Mouse (Mus musculus) lung, adult 2 months (tissue): ENCODE measurements at regions not wholly inside any gene's neighbourhood (a gene's known extent, or its start where the extent isn't known, plus 50 kb on each side); places are given as distances from the start of the nearest gene placed in this dataset.

Experiments
- DNase-seq: peaks from one replicate; pipeline ENCODE4 v3.0.0; 2022
- H3K4me1 ChIP-seq: fragments of 200-500 bp; 2 replicates; pipeline ENCODE4 v1.6.1; 2011; ENCODE audit warnings: low read length; ENCODE audit not compliant: control insufficient read depth, insufficient read depth
- H3K4me3 ChIP-seq: fragments of 200-500 bp; replicated peaks from 2 replicates; pipeline ENCODE3; 2011; ENCODE audit warnings: low read depth, mild to moderate bottlenecking, control low read depth, low read length; ENCODE audit errors: extremely low read depth
- CTCF ChIP-seq: fragments of 200-500 bp; IDR thresholded peaks from 2 replicates; pipeline ENCODE4 v1.5.1; 2011; ENCODE audit warnings: mild to moderate bottlenecking, low read length, control low read depth; ENCODE audit not compliant: insufficient read depth
- POLR2A ChIP-seq: fragments of 200-500 bp; IDR thresholded peaks from 2 replicates; pipeline ENCODE4 v1.6.1; 2011; ENCODE audit warnings: low read depth, mild to moderate bottlenecking, control low read depth, low read length, borderline replicate concordance; ENCODE audit errors: extremely low read depth
- WGBS: fragments of 180-500 bp; shearing (Covaris S2); methylation state at CpG from one replicate; pipeline ENCODE4 v1.1.7; 2018; 5-methylcytosine and 5-hydroxymethylcytosine counted together

DNA sequence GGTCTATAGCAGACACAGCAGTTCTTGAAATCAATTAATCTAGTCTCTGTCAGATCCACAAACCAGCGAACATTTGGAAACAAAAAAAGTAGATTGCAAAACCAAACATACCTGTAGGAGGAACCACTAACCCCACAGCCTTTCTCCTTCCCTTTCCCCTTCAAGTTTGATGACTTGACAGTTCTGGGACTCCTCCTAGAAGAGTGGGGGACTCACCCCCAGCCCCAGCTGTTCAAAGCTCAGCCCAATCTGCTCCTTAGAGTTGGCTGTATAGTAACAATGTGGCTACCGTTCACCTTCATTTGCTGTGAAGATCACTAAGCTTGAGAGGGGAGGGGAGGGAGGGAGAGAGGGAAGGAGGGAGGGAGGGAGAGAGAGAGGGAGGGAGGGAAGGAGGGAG, 259.3 kb downstream of the Gm11361 start:
- peaks cover 10% of the 10 kb centered on the region; the same call in 1 of the 2 replicates for H3K4me1 ChIP-seq
- DNase-seq, result no peak
- no peak for TF ChIP-seq CTCF
- no peak for TF ChIP-seq POLR2A
- WGBS, result 63% methylated on average over 2 of the region's 2 CpGs
- H3K4me3 ChIP-seq, result no peak overlapping the region

GRCm38 (mm10) chr13:28514245-28514644, 256.9 kb downstream of the Gm11361 start:
- DNase-seq, result no peak
- TF ChIP-seq CTCF (no peak), POLR2A (no peak)
- Histone ChIP-seq H3K4me1 (peaks cover 6% of the 10 kb centered on the region; the same call in 1 of the 2 replicates), H3K4me3 (no peak overlapping the region)

DNA sequence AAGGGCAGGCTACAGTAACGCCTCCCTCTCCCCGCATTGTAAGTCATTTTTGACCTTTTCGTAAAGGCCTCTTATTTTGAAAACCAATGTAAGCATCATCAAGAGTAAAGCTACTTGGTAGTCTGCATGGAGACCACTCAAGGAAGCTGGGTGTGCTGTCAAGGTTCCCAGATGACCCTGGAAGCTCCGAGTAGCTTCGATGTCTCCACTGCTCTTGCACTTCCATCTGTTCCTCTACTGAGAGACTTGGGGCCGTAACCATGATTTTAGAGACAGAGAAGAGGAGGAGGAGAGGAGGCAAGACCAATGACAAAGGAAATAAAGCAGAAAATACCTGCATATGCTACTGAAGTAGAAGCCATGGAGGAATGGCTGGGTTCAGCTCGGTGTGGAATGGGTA, 256.0 kb downstream of the Gm11361 start:
- Histone ChIP-seq H3K4me3 (no peak overlapping the region), H3K4me1 (peaks cover 8% of the 10 kb centered on the region; the same call in 1 of the 2 replicates)
- no peak for TF ChIP-seq CTCF
- TF ChIP-seq POLR2A, result no peak
- no peak for DNase-seq
- 79% methylated on average over 7 of the region's 7 CpGs for WGBS

GRCm38 (mm10) chr13:28512573-28513334, 255.4 kb downstream of the Gm11361 start:
- peaks cover 8% of the 10 kb centered on the region; the same call in 1 of the 2 replicates for H3K4me1 ChIP-seq
- no peak overlapping the region for H3K4me3 ChIP-seq
- TF ChIP-seq POLR2A, result no peak
- no peak for TF ChIP-seq CTCF
- DNase-seq, result no peak
- 33% methylated on average over 11 of the region's 11 CpGs for WGBS

- 33% methylated on average over 2 of the region's 2 CpGs for WGBS
Measured at GRCm38 (mm10) chr13:28508184-28508583, 250.9 kb downstream of the Gm11361 start.

DNA sequence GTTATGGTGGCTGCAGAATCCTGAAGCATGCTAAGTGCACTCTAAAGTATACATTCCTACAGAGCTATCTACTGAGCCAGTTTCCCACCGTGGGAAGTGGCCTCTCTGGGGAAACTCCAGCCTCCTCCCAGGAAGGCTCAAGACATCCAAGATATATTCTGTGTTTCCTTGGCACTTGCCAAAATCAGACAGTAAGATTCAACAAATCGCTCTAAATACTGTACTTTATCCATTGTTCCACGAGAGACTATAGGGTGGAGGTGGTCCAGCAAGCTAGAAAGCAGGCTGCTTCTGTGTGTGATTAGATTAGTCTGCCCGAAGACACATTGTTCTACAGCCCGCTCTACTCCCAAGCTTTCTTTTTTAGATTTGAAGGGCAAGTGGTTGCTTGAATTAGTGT, 250.5 kb downstream of the Gm11361 start:
- DNase-seq, result no peak

More at GRCm38 (mm10) chr13:28508184-28508583, 250.9 kb downstream of the Gm11361 start:
- Histone ChIP-seq H3K4me1 (peaks cover 12% of the 10 kb centered on the region), H3K4me3 (no peak overlapping the region)
- no peak for DNase-seq
- TF ChIP-seq CTCF (no peak), POLR2A (no peak)

GRCm38 (mm10) chr13:28504340-28504739, 247.0 kb downstream of the Gm11361 start:
- no peak overlapping the region for H3K4me3 ChIP-seq
- TF ChIP-seq POLR2A (no peak), CTCF (no peak)
- H3K4me1 ChIP-seq, result peaks cover 19% of the 10 kb centered on the region
- no peak for DNase-seq
- 65% methylated on average over 3 of the region's 3 CpGs for WGBS

More for the DNA sequence above, 250.5 kb downstream of the Gm11361 start:
- TF ChIP-seq POLR2A, result no peak
- TF ChIP-seq CTCF, result no peak
- 37% methylated on average over 5 of the region's 5 CpGs for WGBS
- peaks cover 14% of the 10 kb centered on the region for H3K4me1 ChIP-seq
- no peak overlapping the region for H3K4me3 ChIP-seq

DNA sequence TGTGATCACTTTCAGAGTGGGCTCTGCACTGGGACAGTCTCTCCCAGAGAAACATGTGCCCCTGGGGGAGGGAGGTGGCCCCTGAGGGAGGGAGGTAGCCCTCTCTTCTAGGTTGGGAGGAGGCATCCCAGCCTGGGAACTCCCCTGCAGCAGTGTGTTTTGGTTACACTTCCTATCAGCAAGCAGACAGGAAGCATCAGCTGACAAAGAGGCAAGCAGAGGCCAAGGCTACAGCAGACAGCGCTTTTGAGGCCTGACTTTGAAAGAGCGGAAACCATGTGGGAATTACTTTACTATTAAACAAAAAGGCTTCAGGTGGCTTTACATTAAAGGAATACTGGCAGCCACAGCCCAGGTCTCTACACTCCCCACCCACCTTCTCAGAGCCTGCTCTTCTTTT, 244.8 kb downstream of the Gm11361 start:
- H3K4me1 ChIP-seq, result peaks cover 17% of the 10 kb centered on the region
- no peak for TF ChIP-seq POLR2A
- TF ChIP-seq CTCF, result no peak
- 32% methylated on average over 2 of the region's 2 CpGs for WGBS
- DNase-seq, result peak; percentile 21
- no peak overlapping the region for H3K4me3 ChIP-seq

DNA sequence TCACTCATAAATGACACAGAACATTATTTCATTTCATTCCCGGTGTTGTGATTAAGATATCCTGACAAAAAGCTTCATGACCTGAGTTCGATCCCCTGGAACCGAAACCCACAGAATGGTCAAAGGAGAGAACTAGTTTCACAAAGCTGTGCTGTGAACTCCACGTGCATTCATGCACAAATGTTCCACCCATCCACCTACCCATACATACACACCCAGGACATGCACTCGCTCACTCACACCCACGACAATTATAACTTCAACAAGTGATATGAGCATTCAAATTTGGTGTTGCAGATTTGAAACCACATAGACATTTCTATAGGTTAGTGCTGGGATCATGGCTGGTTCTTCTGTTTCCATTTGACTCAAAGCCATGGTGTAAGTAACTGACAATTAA, 243.4 kb downstream of the Gm11361 start:
- WGBS, result 89% methylated on average over 6 of the region's 6 CpGs
- TF ChIP-seq POLR2A (no peak), CTCF (no peak)
- DNase-seq, result no peak
- no peak overlapping the region for H3K4me3 ChIP-seq
- peaks cover 17% of the 10 kb centered on the region for H3K4me1 ChIP-seq

DNA sequence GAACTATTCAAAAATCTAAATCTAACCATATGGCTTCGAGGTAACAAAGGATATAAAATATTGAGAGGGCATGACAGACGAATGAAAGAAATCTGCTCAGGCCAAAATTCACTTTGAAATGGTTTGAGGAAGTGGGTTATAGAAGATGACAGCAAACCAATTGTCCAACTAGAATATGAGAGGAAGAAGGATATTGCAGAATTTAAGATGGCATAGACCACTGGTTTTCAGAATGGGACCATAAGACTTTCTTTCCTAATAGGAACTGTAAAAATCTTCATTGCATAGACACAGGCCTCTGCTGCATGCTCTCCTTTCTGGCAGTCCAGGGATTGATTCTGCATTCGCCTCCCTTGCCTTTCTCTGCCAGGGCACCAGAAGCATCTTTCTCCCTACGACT, 240.2 kb downstream of the Gm11361 start:
- TF ChIP-seq POLR2A, result no peak
- TF ChIP-seq CTCF, result no peak
- Histone ChIP-seq H3K4me1 (peaks cover 7% of the 10 kb centered on the region), H3K4me3 (no peak overlapping the region)
- 84% methylated on average over 4 of the region's 4 CpGs for WGBS
- DNase-seq, result no peak
